Mouse (Mus musculus): ENCODE measurements around the gene Parp12. TPM values are rescaled to one million over a fixed set of nuclear protein-coding genes. Genes with fewer than 3 reads are reported as not detected.

Gene Parp12
- 1 to 10 TPM; 2.5 to 3.9 TPM for polyA plus RNA-seq (2017; shearing (Covaris generic))

DNA sequence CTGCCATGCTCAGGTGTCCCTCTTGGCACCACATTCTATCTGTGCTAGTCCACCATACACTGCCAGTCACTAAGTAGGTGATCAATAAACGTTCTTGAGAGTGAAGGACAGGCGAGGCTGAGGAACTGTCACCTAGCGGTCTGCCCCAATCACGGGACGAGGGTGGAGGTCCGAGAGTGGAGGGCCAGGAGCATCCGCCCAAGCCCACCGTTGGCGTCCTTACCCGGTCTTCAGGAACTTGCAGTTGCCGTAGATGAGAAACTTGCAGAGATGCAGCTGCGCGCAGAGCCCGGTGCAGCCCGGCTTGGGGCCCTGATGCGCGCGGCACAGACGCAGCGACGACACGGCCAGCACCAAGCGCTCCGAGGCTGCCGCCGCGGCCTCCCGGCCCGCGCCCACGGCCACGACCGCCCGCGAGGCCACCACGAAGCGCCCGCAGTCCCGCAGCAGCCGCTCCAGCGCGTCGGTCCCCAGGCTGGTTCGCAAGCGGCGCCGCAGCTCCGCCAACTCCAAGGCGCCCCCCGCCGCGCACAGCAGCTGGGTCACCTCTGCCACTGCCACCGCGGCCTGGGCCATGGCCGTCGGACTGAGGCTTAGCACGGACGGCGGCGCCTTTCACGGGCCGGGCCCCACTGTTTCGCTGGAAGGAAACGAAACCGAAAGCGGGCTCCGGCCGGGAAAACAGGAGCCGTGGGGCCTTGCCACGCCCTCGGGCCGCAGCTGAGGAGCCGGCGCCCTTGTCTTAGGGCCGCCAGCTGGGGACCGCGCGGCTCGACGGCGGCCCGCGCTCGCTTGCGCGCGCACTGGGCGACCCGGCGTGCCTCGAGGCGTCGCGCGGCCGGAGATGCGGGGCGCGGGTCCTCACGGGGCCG, at the start of gene Parp12:
Gene Parp12, minus strand, starts transcription at position 766 of the 872 bp plus-strand sequence.
- peak; percentile 58 for ATAC-seq

GRCm38 (mm10) chr6:39164891-39165290, 46.7 kb upstream of the Parp12 start:
- no peak for ATAC-seq

DNA sequence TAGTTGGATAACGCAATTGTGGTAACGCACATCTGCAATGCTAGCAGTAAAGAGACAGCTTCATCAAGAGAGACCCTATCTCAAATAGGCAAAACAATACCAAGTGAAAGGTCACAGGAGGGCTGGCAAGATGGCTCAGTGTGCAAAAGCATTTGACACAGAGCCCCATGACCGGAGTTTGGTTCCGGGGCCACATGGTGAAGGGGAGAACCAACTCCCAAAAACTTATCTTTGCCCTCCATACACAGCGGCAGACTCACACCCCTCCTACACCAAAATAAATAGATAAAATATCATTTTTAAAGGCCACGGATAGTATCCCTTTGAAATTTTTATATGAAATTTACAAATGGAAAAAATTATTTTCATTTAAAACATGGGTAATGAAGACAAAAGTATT, 43.8 kb upstream of the Parp12 start:
- no peak for ATAC-seq

GRCm38 (mm10) chr6:39146041-39146440, 27.9 kb upstream of the Parp12 start:
- no peak for ATAC-seq

DNA sequence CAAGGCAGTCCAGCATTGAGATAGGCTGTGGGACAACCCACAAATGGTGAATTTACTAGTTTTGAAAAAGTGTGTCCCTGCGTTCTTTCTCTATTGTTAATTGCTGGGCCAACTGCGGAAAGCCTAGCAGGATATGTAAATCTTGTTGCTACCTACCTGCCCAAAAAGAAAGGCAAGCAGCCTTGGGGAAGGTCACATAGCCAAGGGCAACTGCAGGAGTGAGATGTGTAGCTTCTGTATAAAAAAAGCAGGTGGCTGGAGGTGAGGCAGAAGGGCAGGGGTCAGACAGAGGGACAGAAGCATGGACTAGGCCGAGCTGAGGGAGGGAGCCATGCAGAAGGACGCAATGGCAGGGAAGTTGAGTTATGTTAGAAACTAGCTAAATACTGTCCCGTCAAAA, 14.4 kb upstream of the Parp12 start:
- ATAC-seq: no peak

DNA sequence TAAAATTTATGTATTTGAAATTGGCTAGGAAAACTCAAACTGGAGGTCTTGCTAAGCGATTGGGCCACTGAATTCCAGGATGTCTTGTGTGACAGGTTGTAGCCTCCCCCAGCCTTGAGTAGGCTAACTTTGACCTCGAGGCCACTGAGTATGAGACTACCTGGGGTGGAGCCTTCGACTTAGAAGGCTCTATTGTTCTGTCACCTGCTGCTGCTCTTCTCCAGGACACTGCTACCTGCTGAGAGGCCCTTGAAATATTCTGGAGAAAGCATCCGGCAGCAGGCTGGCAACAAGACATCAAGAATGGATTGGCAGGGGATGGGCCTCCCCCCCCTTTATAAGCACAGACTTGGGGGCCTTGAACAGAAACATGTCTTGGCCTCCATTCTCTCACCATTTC, 13.3 kb upstream of the Parp12 start:
- no peak for ATAC-seq

GRCm38 (mm10) chr6:39124719-39125118, 6.6 kb upstream of the Parp12 start:
- ATAC-seq: no peak

- no peak for ATAC-seq
These were observed 2.5 kb upstream of the Parp12 start for GRCm38 (mm10) chr6:39120685-39121084.

- ATAC-seq: no peak
These were observed 320 bp upstream of the Parp12 start for GRCm38 (mm10) chr6:39118456-39118881.

GRCm38 (mm10) chr6:39115438-39115837, 2.7 kb downstream of the Parp12 start:
- ATAC-seq: no peak

DNA sequence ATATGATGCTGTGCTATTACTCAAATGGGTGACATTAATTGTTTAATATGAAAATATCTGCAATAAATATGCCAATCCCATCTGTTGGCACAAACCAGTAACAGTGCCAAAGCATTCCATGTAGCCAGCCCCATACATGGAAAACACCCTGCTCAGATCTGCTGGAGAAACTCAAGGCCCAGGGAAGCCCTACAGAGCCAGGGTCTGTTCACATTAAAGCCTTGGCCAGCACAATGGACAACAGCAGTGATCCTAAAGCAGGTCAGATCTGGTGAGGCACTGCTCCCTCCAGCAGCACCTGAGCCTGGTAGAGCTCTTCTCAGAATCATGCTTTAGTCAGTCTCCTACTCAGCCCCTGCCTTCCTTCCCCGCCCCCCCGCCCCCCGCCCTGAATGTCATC, 5.0 kb downstream of the Parp12 start:
- no peak for ATAC-seq

DNA sequence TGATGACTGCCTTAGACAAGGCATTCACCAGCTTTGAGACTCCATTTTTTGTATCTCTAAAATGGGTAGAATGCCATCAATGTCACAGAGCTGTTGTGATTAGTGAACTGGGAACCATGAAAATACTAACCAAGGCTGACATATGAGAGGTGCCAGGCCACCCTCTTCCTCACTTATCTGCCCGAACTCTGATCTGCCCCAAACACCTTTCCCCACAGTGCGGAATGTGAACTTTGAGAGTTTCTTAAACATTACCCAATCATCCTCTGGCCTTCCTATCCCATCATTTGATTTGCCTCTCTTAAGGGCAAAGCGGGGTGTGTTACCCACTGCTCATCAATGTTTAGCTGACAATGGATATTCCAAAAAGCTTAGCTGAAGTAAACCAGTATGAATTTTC, 5.4 kb downstream of the Parp12 start:
- ATAC-seq: no peak

GRCm38 (mm10) chr6:39106812-39107211, 11.3 kb downstream of the Parp12 start:
- no peak for ATAC-seq

DNA sequence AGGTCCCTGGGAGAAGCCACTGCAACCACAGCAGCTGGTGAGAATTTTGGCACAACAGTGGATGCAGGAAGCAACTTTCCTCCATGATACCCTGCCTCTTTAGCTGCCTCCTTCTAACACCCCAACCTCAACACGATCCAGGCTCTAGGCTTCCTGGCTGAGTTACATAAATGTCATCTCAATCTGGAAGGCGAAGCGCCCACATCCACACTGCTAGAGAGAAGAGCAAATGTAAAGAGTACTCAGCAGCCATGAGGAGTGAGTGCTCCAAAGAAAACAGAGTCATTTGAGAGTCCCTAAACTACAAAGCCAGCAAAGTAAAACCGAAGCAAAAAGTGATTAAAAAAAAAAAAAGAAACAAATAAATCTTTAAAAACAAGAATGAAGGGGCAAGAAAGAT, 13.5 kb downstream of the Parp12 start:
- ATAC-seq: no peak

DNA sequence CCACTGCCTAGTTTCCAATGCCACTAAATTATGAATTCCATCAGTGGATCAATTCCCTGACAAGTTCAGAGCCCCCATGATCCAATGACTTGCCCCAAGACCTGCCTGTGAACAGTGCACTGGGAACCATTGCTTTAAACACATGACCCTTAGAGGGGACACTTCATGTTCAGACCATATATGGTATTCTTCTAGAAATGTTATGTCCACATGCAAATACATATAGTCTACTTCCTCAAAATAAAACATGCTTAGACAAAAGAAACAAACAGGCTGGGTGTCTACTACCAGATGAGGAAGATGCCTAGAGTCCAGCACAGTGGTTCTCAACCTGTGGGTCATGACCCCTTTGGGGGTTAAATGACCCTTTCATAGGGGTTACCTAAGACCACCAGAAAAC, 41.7 kb downstream of the Parp12 start:
- no peak for ATAC-seq

DNA sequence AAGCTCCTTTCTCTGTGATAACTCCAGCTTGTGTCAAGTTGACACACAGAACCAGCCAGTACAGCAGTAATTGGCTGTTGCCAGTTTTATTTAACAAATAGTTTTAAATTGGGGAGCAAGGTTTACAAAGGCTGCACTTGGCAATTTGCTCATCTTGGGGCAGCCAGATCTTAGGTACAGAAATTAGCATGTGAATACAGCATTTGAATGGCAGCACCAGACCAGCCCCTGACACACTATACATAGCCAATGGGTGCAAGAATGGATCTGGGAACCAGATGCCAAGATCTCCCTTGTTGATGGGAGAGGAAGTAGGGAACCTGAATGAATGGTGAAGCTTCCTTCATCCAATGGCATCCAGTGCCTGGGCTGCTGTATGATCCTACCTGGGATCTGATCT, 44.0 kb downstream of the Parp12 start:
- no peak for ATAC-seq

GRCm38 (mm10) chr6:39072664-39073063, 45.5 kb downstream of the Parp12 start:
- ATAC-seq: no peak

- ATAC-seq: no peak
These were observed 51.1 kb downstream of the Parp12 start for GRCm38 (mm10) chr6:39066935-39067578.

DNA sequence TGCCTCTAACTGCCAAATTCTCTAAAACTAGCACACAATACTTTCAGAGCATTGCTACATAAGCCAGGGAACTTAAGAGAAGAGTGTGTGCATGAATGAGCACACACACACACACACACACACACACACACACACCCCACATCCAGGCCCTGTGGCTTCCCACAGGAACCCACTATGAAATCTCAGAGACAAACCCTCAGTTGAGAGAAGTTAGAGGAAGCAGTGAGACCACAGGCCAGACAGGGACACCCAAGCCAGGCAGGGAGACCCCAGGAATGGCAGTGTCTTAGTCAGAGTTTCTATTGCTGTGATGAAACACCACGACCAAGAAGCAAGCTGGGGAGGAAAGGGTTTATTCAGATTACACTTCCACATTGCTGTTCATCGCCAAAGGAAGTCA, 54.6 kb downstream of the Parp12 start:
- ATAC-seq: no peak

- no peak for ATAC-seq
These were observed 57.0 kb downstream of the Parp12 start for GRCm38 (mm10) chr6:39061180-39061579.

DNA sequence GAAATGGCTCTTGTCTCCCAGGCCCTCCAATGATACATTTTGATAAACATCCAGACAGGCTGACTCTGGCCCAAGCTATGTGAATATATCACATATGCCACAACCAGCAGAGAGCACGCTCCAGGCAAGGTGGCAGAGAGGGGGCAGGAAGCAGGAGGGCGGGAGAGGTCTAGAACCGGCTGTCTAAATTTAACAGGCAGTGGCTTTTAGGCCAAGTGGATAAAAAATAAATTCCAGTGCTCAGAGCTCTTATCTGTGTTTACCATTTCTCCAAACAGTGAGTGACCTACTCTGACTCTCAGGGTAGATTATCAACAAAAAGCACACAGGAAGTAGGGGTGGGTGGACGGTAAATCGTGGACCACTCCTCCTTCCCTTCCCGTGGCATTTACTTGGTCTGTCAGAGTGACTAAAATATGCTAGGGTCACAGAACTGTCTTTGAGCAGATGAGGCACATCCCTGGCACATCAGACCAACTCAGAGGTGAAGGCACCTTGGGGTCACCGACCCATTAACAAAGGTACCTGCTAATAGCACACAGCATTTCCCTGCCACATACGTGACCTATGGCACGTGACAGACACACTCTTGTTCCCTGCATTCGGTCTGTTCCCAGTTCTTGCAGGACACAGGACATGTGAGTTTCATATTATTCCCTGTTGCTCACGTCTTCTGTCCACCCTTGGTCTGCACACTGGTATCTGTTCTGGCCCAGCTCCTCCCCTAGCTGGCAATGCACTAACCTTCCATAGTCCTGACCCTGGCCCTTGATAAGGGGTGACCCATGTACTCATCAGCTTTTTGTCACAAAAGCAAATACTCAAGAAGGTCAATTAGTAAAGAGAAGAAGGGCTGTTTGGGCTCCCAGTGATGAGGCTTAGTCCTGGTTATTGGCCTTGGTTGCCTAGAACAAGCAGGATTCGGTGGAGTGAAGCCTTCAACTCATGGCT, 58.3 kb downstream of the Parp12 start:
- ATAC-seq: no peak

GRCm38 (mm10) chr6:39058936-39059335, 59.2 kb downstream of the Parp12 start:
- no peak for ATAC-seq

- ATAC-seq: no peak
These were observed 59.8 kb downstream of the Parp12 start for GRCm38 (mm10) chr6:39058389-39058788.

All from activated CD4-positive, CD25-positive, alpha-beta regulatory T cell, adult 4 months (primary cell).